Mouse (Mus musculus) megakaryocyte, adult 5-6 weeks (primary cell): ENCODE results near the gene Fam170b. TPM values are rescaled to one million over a fixed set of nuclear protein-coding genes. Genes with fewer than 3 reads are reported as not detected.

ENCODE experiments used
- total RNA-seq, 2 experiments: library from RNA; stranded (forward) in 1 of 2; stranded (reverse) in 1 of 2; fragments of 153-499, 151-499 nt in 1 of 2; fragments of 221-1000, 200-1000 nt in 1 of 2; gene quantifications; 2 replicates each; pipeline versions ENCODE4 v1.2.3 to v1.2.4; 2015 to 2017

Fam170b gene
- total RNA-seq, 2 experiments from 2014 or later = not detected

Other genes starting within 250 kb of the Fam170b start
- not detected in 2 replicates for gene Prrxl1, start 234.6 kb upstream of the Fam170b start, total RNA-seq (2015)
- not detected in 2 replicates for gene Prrxl1, start 234.6 kb upstream of the Fam170b start, total RNA-seq (2017)
- not detected in 2 replicates for gene 3425401B19Rik, start 148.7 kb upstream of the Fam170b start, total RNA-seq (2015)
- gene 3425401B19Rik, start 148.7 kb upstream of the Fam170b start, total RNA-seq (2017) = not detected in 2 replicates
- 12.3 and 15.3 TPM in 2 replicates for gene Tmem273, start 48.0 kb upstream of the Fam170b start, total RNA-seq (2015)
- 7.8 and 10.1 TPM in 2 replicates for gene Tmem273, start 48.0 kb upstream of the Fam170b start, total RNA-seq (2017)
- not detected in 2 replicates for gene Vstm4, start 22.8 kb downstream of the Fam170b start, total RNA-seq (2015)
- not detected in 2 replicates for gene Vstm4, start 22.8 kb downstream of the Fam170b start, total RNA-seq (2017)
- gene Lrrc18, start 157.4 kb downstream of the Fam170b start, total RNA-seq (2015) = not detected in 2 replicates
- gene Lrrc18, start 157.4 kb downstream of the Fam170b start, total RNA-seq (2017) = not detected in 2 replicates